Mouse (Mus musculus) megakaryocyte-erythroid progenitor cell, adult 5 weeks (primary cell): Measurements from ENCODE around the gene Nr4a1. TPM values are rescaled to one million over a fixed set of nuclear protein-coding genes. Genes with fewer than 3 reads are reported as not detected.

Source experiments
- polyA plus RNA-seq: library from polyadenylated mRNA; stranded (reverse); fragments of >175 nt; gene quantifications from 2 replicates; pipeline ENCODE4 v1.2.3, GENCODE M21; 2012

Gene Nr4a1
- polyA plus RNA-seq = 218 and 261 TPM in 2 replicates

GRCm38 (mm10) chr15:101253886-101254795, at the start of gene Nr4a1:
TSS of gene Nr4a1 (plus strand) at chr15:101254269.

GRCm38 (mm10) chr15:101224006-101224906, 29.8 kb upstream of the Nr4a1 start, which contains the start of gene Grasp:
TSS of gene Grasp (plus strand) at chr15:101224188.

GRCm38 (mm10) chr15:101283911-101284750, 30.1 kb downstream of the Nr4a1 start, which contains the start of gene Atg101:
TSS of gene Atg101 (plus strand) at chr15:101284272.

GRCm38 (mm10) chr15:101293025-101293621, 39.1 kb downstream of the Nr4a1 start, which contains the start of gene 6030408B16Rik:
TSS of gene 6030408B16Rik (plus strand) at chr15:101293212.

Other genes with a start within 250 kb of the Nr4a1 start
- not detected in 2 replicates for gene Gm47841, start 206.9 kb upstream of the Nr4a1 start, polyA plus RNA-seq
- gene Fignl2, start 175.7 kb upstream of the Nr4a1 start, polyA plus RNA-seq = 0.03 and 0.06 TPM in 2 replicates
- gene Ankrd33, start 138.5 kb upstream of the Nr4a1 start, polyA plus RNA-seq = not detected in 2 replicates
- gene Acvrl1, start 125.7 kb upstream of the Nr4a1 start, polyA plus RNA-seq = 2.0 and 6.2 TPM in 2 replicates
- gene Acvr1b, start 80.2 kb upstream of the Nr4a1 start, polyA plus RNA-seq = 6.0 and 6.1 TPM in 2 replicates
- gene Grasp, start 30.1 kb upstream of the Nr4a1 start, polyA plus RNA-seq = 24.5 and 33.4 TPM in 2 replicates
- gene Atg101, start 30.0 kb downstream of the Nr4a1 start, polyA plus RNA-seq = 68.8 and 70.0 TPM in 2 replicates
- 0.05 and 0.25 TPM in 2 replicates for gene 6030408B16Rik, start 38.9 kb downstream of the Nr4a1 start, polyA plus RNA-seq
- gene Krt80, start 115.9 kb downstream of the Nr4a1 start, polyA plus RNA-seq = 1.8 and 1.9 TPM in 2 replicates
- 0.37 and 1.1 TPM in 2 replicates for gene Krt7, start 156.8 kb downstream of the Nr4a1 start, polyA plus RNA-seq
- gene Krt87, start 184.5 kb downstream of the Nr4a1 start, polyA plus RNA-seq = 0.03 TPM in 1 of 2 replicates, not detected in the other
- not detected in 2 replicates for gene Krt88, start 193.5 kb downstream of the Nr4a1 start, polyA plus RNA-seq
- not detected in 2 replicates for gene Krt81, start 209.5 kb downstream of the Nr4a1 start, polyA plus RNA-seq
- gene Krt86, start 219.2 kb downstream of the Nr4a1 start, polyA plus RNA-seq = 0.08 and 0.31 TPM in 2 replicates
- 0.38 and 0.40 TPM in 2 replicates for gene Krt83, start 237.2 kb downstream of the Nr4a1 start, polyA plus RNA-seq